Mouse (Mus musculus): ENCODE measurements around the gene Zfp280b. TPM values are rescaled to one million over a fixed set of nuclear protein-coding genes. Genes with fewer than 3 reads are reported as not detected.

The Zfp280b gene
- polyA plus RNA-seq, 1 experiment from 2014 or later: 8.8 TPM

- no peak overlapping the region for H3K4me2 ChIP-seq (replicated peaks; ENCODE audit: low read depth, low read length)
- TF ChIP-seq CTCF (IDR thresholded peaks at IDR 0.05): no peak
- TF ChIP-seq EP300 (IDR thresholded peaks at IDR 0.05): no peak
- no peak overlapping the region for H3K9ac ChIP-seq (replicated peaks; ENCODE audit: low read depth)
- H3K4me3 ChIP-seq (ENCODE audit: low read depth, low read length): no peak overlapping the region
- no peaks in the 10 kb centered on the region for H3K27me3 ChIP-seq (replicated peaks; ENCODE audit: insufficient read depth, low read length)
- no peaks in the 10 kb centered on the region for H3K4me1 ChIP-seq (ENCODE audit: insufficient read depth, low read depth, low read length)
- WGBS: 52% methylated on average over 9 of the region's 9 CpGs
- H3K36me3 ChIP-seq (ENCODE audit: insufficient read depth, low read length): no peaks in the 10 kb centered on the region
- no peak for DNase-seq (ENCODE audit: low spot score)
- 0 out of 2 replicates have a peak overlapping the region, but pooled peaks have one; percentile 14 for H3K27ac ChIP-seq (ENCODE audit: low read length)
- H3K9me3 ChIP-seq (ENCODE audit: low read length): no peaks in the 10 kb centered on the region
- ATAC-seq: no peak
Measured at GRCm38 (mm10) chr10:76028396-76028795, 4.1 kb upstream of the Zfp280b start.

DNA sequence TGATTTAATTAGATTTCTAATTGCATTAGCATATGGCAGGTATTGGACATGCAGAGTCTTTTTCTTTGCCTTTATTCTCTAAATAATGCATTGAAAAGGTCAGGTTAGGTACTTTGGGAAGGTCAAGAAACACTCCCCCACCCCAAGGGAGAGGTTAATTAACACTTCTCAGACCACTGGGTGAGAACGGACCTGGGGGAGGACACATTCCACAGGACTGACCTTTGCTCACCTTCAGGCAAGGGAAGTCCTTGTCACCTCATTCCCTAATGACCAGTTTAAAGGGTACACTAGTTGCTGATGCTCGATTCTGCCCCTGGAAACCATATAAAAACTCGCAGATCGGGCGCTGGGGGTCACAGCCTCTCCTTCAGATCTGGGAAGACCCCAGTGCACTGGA, 3.2 kb upstream of the Zfp280b start:
- Histone ChIP-seq H3K36me3 (ENCODE audit: insufficient read depth, low read length) (no peaks in the 10 kb centered on the region), H3K27ac (ENCODE audit: low read length) (no peak overlapping the region), H3K27me3 (replicated peaks; ENCODE audit: insufficient read depth, low read length) (no peaks in the 10 kb centered on the region), H3K4me1 (ENCODE audit: insufficient read depth, low read depth, low read length) (no peaks in the 10 kb centered on the region), H3K9ac (replicated peaks; ENCODE audit: low read depth) (no peak overlapping the region), H3K4me3 (ENCODE audit: low read depth, low read length) (no peak overlapping the region), H3K9me3 (ENCODE audit: low read length) (no peaks in the 10 kb centered on the region), H3K4me2 (replicated peaks; ENCODE audit: low read depth, low read length) (no peak overlapping the region)
- TF ChIP-seq CTCF (IDR thresholded peaks at IDR 0.05) (no peak), EP300 (IDR thresholded peaks at IDR 0.05) (no peak)
- ATAC-seq (no peak), DNase-seq (ENCODE audit: low spot score) (no peak)
- 70% methylated on average over 5 of the region's 5 CpGs for WGBS

GRCm38 (mm10) chr10:76030496-76030895, 2.0 kb upstream of the Zfp280b start:
- no peak overlapping the region for H3K4me3 ChIP-seq (ENCODE audit: low read depth, low read length)

GRCm38 (mm10) chr10:76031511-76032401, 694 bp upstream of the Zfp280b start:
- ATAC-seq: peak; percentile 57
- WGBS: 47% methylated on average over 14 of the region's 14 CpGs
- no peaks in the 10 kb centered on the region for H3K4me1 ChIP-seq (ENCODE audit: insufficient read depth, low read depth, low read length)

More at GRCm38 (mm10) chr10:76030496-76030895, 2.0 kb upstream of the Zfp280b start:
- H3K9me3 ChIP-seq (ENCODE audit: low read length): no peaks in the 10 kb centered on the region
- ATAC-seq (no peak), DNase-seq (ENCODE audit: low spot score) (no peak)
- H3K9ac ChIP-seq (replicated peaks; ENCODE audit: low read depth): no peak overlapping the region
- H3K4me2 ChIP-seq (replicated peaks; ENCODE audit: low read depth, low read length): no peak overlapping the region
- H3K4me1 ChIP-seq (ENCODE audit: insufficient read depth, low read depth, low read length): no peaks in the 10 kb centered on the region
- H3K27me3 ChIP-seq (replicated peaks; ENCODE audit: insufficient read depth, low read length): no peaks in the 10 kb centered on the region
- no peak overlapping the region for H3K27ac ChIP-seq (ENCODE audit: low read length)
- WGBS: 54% methylated on average over 5 of the region's 5 CpGs
- TF ChIP-seq CTCF (IDR thresholded peaks at IDR 0.05) (no peak), EP300 (IDR thresholded peaks at IDR 0.05) (no peak)
- no peaks in the 10 kb centered on the region for H3K36me3 ChIP-seq (ENCODE audit: insufficient read depth, low read length)

DNA sequence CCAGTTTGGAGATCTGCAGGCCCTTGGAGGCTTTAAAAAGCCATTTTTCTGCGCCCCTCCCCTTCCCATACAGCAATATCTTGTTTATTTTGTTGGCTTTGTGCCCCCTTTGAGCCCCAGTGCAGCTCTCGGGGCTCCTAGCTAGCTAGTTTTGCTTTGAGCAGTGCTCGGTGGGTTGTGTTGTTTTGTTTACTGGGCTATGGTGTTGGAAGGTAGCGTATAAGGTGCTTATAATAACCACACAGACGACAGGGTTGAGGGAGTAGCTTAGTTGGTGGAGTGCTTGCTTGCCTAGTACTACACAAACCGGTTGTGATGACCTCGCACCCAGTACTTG, 637 bp downstream of the Zfp280b start:
- peak overlapping the region; percentile 55 for H3K4me3 ChIP-seq (ENCODE audit: low read depth, low read length)
- peak overlapping the region; percentile 74 for H3K4me2 ChIP-seq (replicated peaks; ENCODE audit: low read depth, low read length)
- H3K9me3 ChIP-seq (ENCODE audit: low read length): no peaks in the 10 kb centered on the region
- no peak for ATAC-seq
- peaks cover 3% of the 10 kb centered on the region; the same call in 1 of the 2 replicates for H3K36me3 ChIP-seq (ENCODE audit: insufficient read depth, low read length)
- peak overlapping the region; percentile 58 for H3K27ac ChIP-seq (ENCODE audit: low read length)
- 10% methylated on average over 7 of the region's 7 CpGs for WGBS
- peak overlapping the region; percentile 57 for H3K9ac ChIP-seq (replicated peaks; ENCODE audit: low read depth)
- H3K27me3 ChIP-seq (replicated peaks; ENCODE audit: insufficient read depth, low read length): no peaks in the 10 kb centered on the region
- TF ChIP-seq EP300 (IDR thresholded peaks at IDR 0.05) (no peak), CTCF (IDR thresholded peaks at IDR 0.05) (no peak)
- H3K4me1 ChIP-seq (ENCODE audit: insufficient read depth, low read depth, low read length): no peaks in the 10 kb centered on the region
- peak; percentile 14 for DNase-seq (ENCODE audit: low spot score)

More at GRCm38 (mm10) chr10:76031511-76032401, 694 bp upstream of the Zfp280b start:
- peak overlapping the region; percentile 55 for H3K4me3 ChIP-seq (ENCODE audit: low read depth, low read length)
- peak overlapping the region; percentile 74 for H3K4me2 ChIP-seq (replicated peaks; ENCODE audit: low read depth, low read length)
- H3K27me3 ChIP-seq (replicated peaks; ENCODE audit: insufficient read depth, low read length): no peaks in the 10 kb centered on the region
- H3K9ac ChIP-seq (replicated peaks; ENCODE audit: low read depth): 0 out of 2 replicates have a peak overlapping the region, but pooled peaks have one; percentile 12
- H3K9me3 ChIP-seq (ENCODE audit: low read length): no peaks in the 10 kb centered on the region
- no peaks in the 10 kb centered on the region for H3K36me3 ChIP-seq (ENCODE audit: insufficient read depth, low read length)
- DNase-seq (ENCODE audit: low spot score): no peak
- TF ChIP-seq CTCF (IDR thresholded peaks at IDR 0.05) (no peak), EP300 (IDR thresholded peaks at IDR 0.05) (no peak)
- H3K27ac ChIP-seq (ENCODE audit: low read length): peak overlapping the region; percentile 51

DNA sequence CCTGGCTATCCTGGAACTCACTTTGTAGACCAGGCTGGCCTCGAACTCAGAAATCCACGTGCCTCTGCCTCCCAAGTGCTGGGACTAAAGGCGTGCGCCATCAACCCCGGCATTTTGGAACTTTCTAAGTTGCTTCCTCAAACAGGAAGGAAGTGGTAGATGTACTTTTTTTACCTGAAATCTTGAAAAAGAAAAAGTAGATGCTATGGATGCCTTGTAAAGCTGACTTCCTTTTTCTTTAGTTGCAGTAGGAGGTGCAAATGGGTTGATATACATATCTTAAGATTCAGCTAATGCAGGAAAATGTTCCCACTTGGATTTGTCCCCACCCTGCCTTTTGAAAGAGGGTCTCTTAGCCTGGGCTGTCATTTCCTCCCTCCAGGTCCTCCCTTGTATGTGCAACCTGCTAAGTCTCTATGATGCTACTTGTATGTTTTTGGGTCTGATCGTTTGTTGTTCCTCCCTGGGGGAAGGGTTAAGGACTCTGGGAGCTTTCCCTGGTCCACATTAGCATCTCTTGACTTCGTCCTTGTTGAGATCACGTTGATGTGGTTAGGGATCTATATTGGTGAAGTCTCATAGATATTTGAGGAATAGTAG, 1.7 kb downstream of the Zfp280b start:
- Histone ChIP-seq H3K27ac (ENCODE audit: low read length) (no peak overlapping the region), H3K9me3 (ENCODE audit: low read length) (no peaks in the 10 kb centered on the region), H3K27me3 (replicated peaks; ENCODE audit: insufficient read depth, low read length) (no peaks in the 10 kb centered on the region), H3K4me2 (replicated peaks; ENCODE audit: low read depth, low read length) (no peak overlapping the region), H3K4me3 (ENCODE audit: low read depth, low read length) (no peak overlapping the region), H3K4me1 (ENCODE audit: insufficient read depth, low read depth, low read length) (no peaks in the 10 kb centered on the region), H3K36me3 (ENCODE audit: insufficient read depth, low read length) (peaks cover 13% of the 10 kb centered on the region; the same call in 1 of the 2 replicates), H3K9ac (replicated peaks; ENCODE audit: low read depth) (no peak overlapping the region)
- TF ChIP-seq EP300 (IDR thresholded peaks at IDR 0.05): no peak
- TF ChIP-seq CTCF (IDR thresholded peaks at IDR 0.05): no peak
- ATAC-seq: no peak
- 94% methylated on average over 8 of the region's 8 CpGs for whole genome bisulfite sequencing
- DNase-seq (ENCODE audit: low spot score): no peak
